Mouse (Mus musculus) lung, postnatal 14 days (tissue): ENCODE data around the gene Usp36.

Source experiments
- DNase-seq: peaks from one replicate; pipeline ENCODE4 v3.0.0; 2021

The Usp36 gene

GRCm38 (mm10) chr11:118297967-118298366, 7.9 kb upstream of the Usp36 start:
- DNase-seq, result no peak

GRCm38 (mm10) chr11:118295026-118295425, 5.0 kb upstream of the Usp36 start:
- no peak for DNase-seq

- DNase-seq, result no peak
These were observed 2.6 kb upstream of the Usp36 start for GRCm38 (mm10) chr11:118292671-118293070.

- no peak for DNase-seq
These were observed 482 bp downstream of the Usp36 start for GRCm38 (mm10) chr11:118289562-118289961.

GRCm38 (mm10) chr11:118289037-118289511, 970 bp downstream of the Usp36 start:
- no peak for DNase-seq

GRCm38 (mm10) chr11:118287573-118287972, 2.5 kb downstream of the Usp36 start:
- no peak for DNase-seq

- DNase-seq, result no peak
These were observed 3.6 kb downstream of the Usp36 start for GRCm38 (mm10) chr11:118286434-118286833.

- peak; percentile 48 for DNase-seq
These were observed 4.3 kb downstream of the Usp36 start for GRCm38 (mm10) chr11:118285791-118286190.

GRCm38 (mm10) chr11:118280218-118280617, 9.8 kb downstream of the Usp36 start:
- no peak for DNase-seq

GRCm38 (mm10) chr11:118276328-118276727, 13.7 kb downstream of the Usp36 start:
- DNase-seq, result no peak

- DNase-seq, result no peak
These were observed 15.0 kb downstream of the Usp36 start for GRCm38 (mm10) chr11:118275092-118275491.

GRCm38 (mm10) chr11:118269827-118270226, 20.2 kb downstream of the Usp36 start:
- peak; percentile 46 for DNase-seq

GRCm38 (mm10) chr11:118266666-118267046, 23.4 kb downstream of the Usp36 start:
- DNase-seq, result no peak

GRCm38 (mm10) chr11:118266044-118266665, 23.9 kb downstream of the Usp36 start:
- no peak for DNase-seq

GRCm38 (mm10) chr11:118265621-118266020, 24.4 kb downstream of the Usp36 start:
- DNase-seq, result no peak

- no peak for DNase-seq
These were observed 26.9 kb downstream of the Usp36 start for GRCm38 (mm10) chr11:118263146-118263545.

GRCm38 (mm10) chr11:118260081-118260480, 30.0 kb downstream of the Usp36 start:
- no peak for DNase-seq

- DNase-seq, result no peak
These were observed 30.5 kb downstream of the Usp36 start for GRCm38 (mm10) chr11:118259580-118259979.

- no peak for DNase-seq
These were observed 33.7 kb downstream of the Usp36 start for GRCm38 (mm10) chr11:118256371-118256770.

GRCm38 (mm10) chr11:118254159-118254951, 35.7 kb downstream of the Usp36 start:
- peak; percentile 81 for DNase-seq

GRCm38 (mm10) chr11:118253447-118254158, 36.4 kb downstream of the Usp36 start:
- no peak for DNase-seq

- peak; percentile 44 for DNase-seq
These were observed 41.0 kb downstream of the Usp36 start for GRCm38 (mm10) chr11:118249012-118249383.

GRCm38 (mm10) chr11:118248150-118249011, 41.7 kb downstream of the Usp36 start, which contains the start of gene Cyth1:
Gene Cyth1 (minus strand): TSS chr11:118248592.
- DNase-seq, result peak; percentile 100
